Mouse (Mus musculus): ENCODE data around the gene Sh3bgrl3.

GRCm38 (mm10) chr4:134132117-134132516, 3.5 kb upstream of the Sh3bgrl3 start:
- TF ChIP-seq CTCF (IDR thresholded peaks at IDR 0.05; ENCODE audit: low read depth, low read length) (no peak), POLR2A (IDR thresholded peaks at IDR 0.05; ENCODE audit: extremely low read depth, insufficient read depth, low read length) (no peak)
